Mouse (Mus musculus): ENCODE measurements around the gene Nemp2.

Gene Nemp2

GRCm38 (mm10) chr1:52630248-52630936 is at the start of gene Nemp2:
Nemp2 (plus strand) TSS chr1:52630703.
- CTCF ChIA-PET, result interaction anchor here (0.6 to 1.4 kb wide), 5 partner anchors 18 to 736 kb away, joined by 3 to 6 read pairs (median 3); no protein-coding TSS in a partner anchor

GRCm38 (mm10) chr1:52581744-52582143 is 48.8 kb upstream of the Nemp2 start:
- CTCF ChIA-PET, result no interaction called here

- CTCF ChIA-PET, result no interaction called here
Measured at GRCm38 (mm10) chr1:52582866-52583265, 47.6 kb upstream of the Nemp2 start.

- CTCF ChIA-PET, result interaction anchor here (0.7 kb wide), 3 partner anchors 56 to 584 kb away, joined by 3 to 11 read pairs (median 4); no protein-coding TSS in a partner anchor
Measured at GRCm38 (mm10) chr1:52596982-52597646, 33.4 kb upstream of the Nemp2 start.

- CTCF ChIA-PET, result interaction anchor here (0.7 kb wide), 3 partner anchors 57 to 585 kb away, joined by 3 to 11 read pairs (median 4); no protein-coding TSS in a partner anchor
Measured at GRCm38 (mm10) chr1:52597761-52598160, 32.7 kb upstream of the Nemp2 start.

- CTCF ChIA-PET, result no interaction called here
Measured at GRCm38 (mm10) chr1:52598361-52598760, 32.1 kb upstream of the Nemp2 start.

GRCm38 (mm10) chr1:52601496-52601895 is 29.0 kb upstream of the Nemp2 start:
- CTCF ChIA-PET, result no interaction called here

- CTCF ChIA-PET, result no interaction called here
Measured at GRCm38 (mm10) chr1:52607700-52608099, 22.8 kb upstream of the Nemp2 start.

GRCm38 (mm10) chr1:52608486-52608885 is 22.0 kb upstream of the Nemp2 start:
- CTCF ChIA-PET, result no interaction called here

- CTCF ChIA-PET, result no interaction called here
Measured at GRCm38 (mm10) chr1:52618217-52618616, 12.3 kb upstream of the Nemp2 start.

- CTCF ChIA-PET, result interaction anchor here (0.6 kb wide), 1 partner anchor 60 kb away, joined by 3 read pairs; no protein-coding TSS in a partner anchor
Measured at GRCm38 (mm10) chr1:52620442-52620841, 10.1 kb upstream of the Nemp2 start.

GRCm38 (mm10) chr1:52630937-52631299 is 415 bp downstream of the Nemp2 start:
- CTCF ChIA-PET, result interaction anchor here (0.6 to 1.4 kb wide), 3 partner anchors 18 to 132 kb away, joined by 3 to 6 read pairs (median 4); no protein-coding TSS in a partner anchor

GRCm38 (mm10) chr1:52631570-52631969 is 1.1 kb downstream of the Nemp2 start:
- CTCF ChIA-PET, result interaction anchor here (0.6 to 1.4 kb wide), 3 partner anchors 27 to 133 kb away, joined by 3 to 4 read pairs (median 4); no protein-coding TSS in a partner anchor

- CTCF ChIA-PET, result no interaction called here
Measured at GRCm38 (mm10) chr1:52634251-52634650, 3.7 kb downstream of the Nemp2 start.

- CTCF ChIA-PET, result no interaction called here
Measured at GRCm38 (mm10) chr1:52635932-52636331, 5.4 kb downstream of the Nemp2 start.

- CTCF ChIA-PET, result no interaction called here
Measured at GRCm38 (mm10) chr1:52638101-52638500, 7.6 kb downstream of the Nemp2 start.

- CTCF ChIA-PET, result no interaction called here
Measured at GRCm38 (mm10) chr1:52639090-52639489, 8.6 kb downstream of the Nemp2 start.

- CTCF ChIA-PET, result no interaction called here
Measured at GRCm38 (mm10) chr1:52640266-52640665, 9.8 kb downstream of the Nemp2 start.

GRCm38 (mm10) chr1:52640736-52641135 is 10.2 kb downstream of the Nemp2 start:
- CTCF ChIA-PET, result no interaction called here

GRCm38 (mm10) chr1:52648153-52649027 is 17.9 kb downstream of the Nemp2 start:
- CTCF ChIA-PET, result interaction anchor here (0.5 to 0.6 kb wide), 3 partner anchors 144 to 387 kb away, joined by 3 to 8 read pairs (median 3); no protein-coding TSS in a partner anchor

GRCm38 (mm10) chr1:52650066-52650465 is 19.6 kb downstream of the Nemp2 start:
- CTCF ChIA-PET, result interaction anchor here (0.6 kb wide), 1 partner anchor 1241 kb away, joined by 3 read pairs; no protein-coding TSS in a partner anchor
